Mouse (Mus musculus) stomach, embryonic 15.5 days (tissue): ENCODE measurements around the gene Exoc4. TPM values are rescaled to one million over a fixed set of nuclear protein-coding genes. Genes with fewer than 3 reads are reported as not detected.

Experiments
- ATAC-seq: fragments of 200-750 bp; cut with Nextera tagmentation; 2 replicates; pipeline ENCODE4 v1.8.0; 2017; ENCODE audit warnings: low read depth, moderate number of reproducible peaks, moderate TSS enrichment; ENCODE audit not compliant: insufficient read depth, low FRiP score
- H3K27ac ChIP-seq: fragments of 300-500 bp; sonication (generic); 2 replicates; pipeline ENCODE4 v1.5.1; 2015; ENCODE audit warnings: mild to moderate bottlenecking, inconsistent platforms
- H3K27me3 ChIP-seq: fragments of 300-500 bp; sonication (generic); replicated peaks from 2 replicates; pipeline ENCODE4 v1.6.1; 2015; ENCODE audit warnings: inconsistent platforms
- H3K36me3 ChIP-seq: fragments of 300-500 bp; sonication (generic); 2 replicates; pipeline ENCODE4 v1.6.1; 2015; ENCODE audit warnings: inconsistent platforms
- H3K4me1 ChIP-seq: fragments of 300-500 bp; sonication (generic); 2 replicates; pipeline ENCODE4 v1.6.1; 2015; ENCODE audit warnings: inconsistent platforms
- H3K4me2 ChIP-seq: fragments of 300-500 bp; sonication (generic); 2 replicates; pipeline ENCODE4 v1.6.1; 2015; ENCODE audit warnings: mild to moderate bottlenecking, inconsistent platforms
- H3K4me3 ChIP-seq: fragments of 300-500 bp; sonication (generic); replicated peaks from 2 replicates; pipeline ENCODE4 v1.5.1; 2015; ENCODE audit warnings: inconsistent platforms
- H3K9ac ChIP-seq: fragments of 300-500 bp; sonication (generic); 2 replicates; pipeline ENCODE4 v1.6.1; 2015; ENCODE audit warnings: inconsistent platforms
- H3K9me3 ChIP-seq: fragments of 300-500 bp; sonication (generic); 2 replicates; pipeline ENCODE4 v1.6.1; 2016; ENCODE audit warnings: inconsistent platforms
- WGBS: fragments of 180-500 bp; shearing (Covaris S2); methylation state at CpG from one replicate; pipeline ENCODE4 v1.1.7; 2015; 5-methylcytosine and 5-hydroxymethylcytosine counted together
- polyA plus RNA-seq: library from polyadenylated mRNA; unstranded; fragments of >200 nt; fragmentation: Nextera tagmentation; extraction: Ambion mirVana; gene quantifications from 2 replicates; pipeline ENCODE4 v1.2.1, GENCODE M21; 2015

The Exoc4 gene
- polyA plus RNA-seq = 31.4 and 34.4 TPM in 2 replicates

GRCm38 (mm10) chr6:33248894-33249758 is at the start of gene Exoc4:
Gene Exoc4, plus strand, starts transcription at chr6:33249085.
- no peak within 1 kb of the TSS; the same call in 1 of the 2 replicates for H3K27ac ChIP-seq
- H3K27me3 ChIP-seq = no peaks in the 10 kb centered on the region
- H3K9me3 ChIP-seq = no peaks in the 10 kb centered on the region
- WGBS = 1% methylated on average over 32 of the region's 34 CpGs
- ATAC-seq = peak; percentile 100
- H3K36me3 ChIP-seq = no peaks in the 10 kb centered on the region
- H3K9ac ChIP-seq = peak within 1 kb of the TSS; percentile 65
- peak within 1 kb of the TSS; percentile 67 for H3K4me2 ChIP-seq
- H3K4me1 ChIP-seq = no peaks in the 10 kb centered on the region
- peak within 1 kb of the TSS; percentile 89 for H3K4me3 ChIP-seq

- WGBS = 89% methylated on average over 3 of the region's 3 CpGs
- no peak overlapping the region for H3K9ac ChIP-seq
- H3K9me3 ChIP-seq = no peaks in the 10 kb centered on the region
- H3K27ac ChIP-seq = no peak overlapping the region
- H3K36me3 ChIP-seq = no peaks in the 10 kb centered on the region
- no peak for ATAC-seq
- no peaks in the 10 kb centered on the region for H3K4me1 ChIP-seq
- H3K4me2 ChIP-seq = no peak overlapping the region
- no peaks in the 10 kb centered on the region for H3K27me3 ChIP-seq
- H3K4me3 ChIP-seq = no peak overlapping the region
Observed at GRCm38 (mm10) chr6:33218780-33219179, 30.1 kb upstream of the Exoc4 start.

DNA sequence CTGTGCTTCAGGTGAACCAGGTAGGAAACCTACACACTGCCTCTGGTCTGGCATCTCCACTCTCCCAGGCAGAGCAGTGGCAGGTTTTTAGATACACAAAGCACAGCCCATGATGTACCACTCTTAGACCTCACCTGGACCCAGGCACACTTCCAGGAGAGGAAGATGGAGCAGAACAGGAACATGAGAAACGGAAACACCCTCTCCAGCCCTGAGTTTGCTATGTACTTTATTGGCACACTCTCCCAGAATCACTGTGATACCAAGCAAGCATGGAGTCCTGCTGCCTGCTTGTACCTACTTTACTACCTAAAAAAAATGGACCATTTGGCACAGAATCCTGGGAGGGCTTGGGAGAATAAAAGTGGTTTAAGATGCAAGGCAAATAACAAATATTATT is 22.2 kb upstream of the Exoc4 start:
- no peaks in the 10 kb centered on the region for H3K27me3 ChIP-seq
- WGBS = 77% methylated on average over 1 of the region's 1 CpGs
- H3K4me1 ChIP-seq = no peaks in the 10 kb centered on the region
- no peaks in the 10 kb centered on the region for H3K36me3 ChIP-seq
- H3K4me2 ChIP-seq = no peak overlapping the region
- ATAC-seq = no peak
- H3K9me3 ChIP-seq = no peaks in the 10 kb centered on the region
- H3K4me3 ChIP-seq = no peak overlapping the region
- no peak overlapping the region for H3K27ac ChIP-seq
- H3K9ac ChIP-seq = no peak overlapping the region

DNA sequence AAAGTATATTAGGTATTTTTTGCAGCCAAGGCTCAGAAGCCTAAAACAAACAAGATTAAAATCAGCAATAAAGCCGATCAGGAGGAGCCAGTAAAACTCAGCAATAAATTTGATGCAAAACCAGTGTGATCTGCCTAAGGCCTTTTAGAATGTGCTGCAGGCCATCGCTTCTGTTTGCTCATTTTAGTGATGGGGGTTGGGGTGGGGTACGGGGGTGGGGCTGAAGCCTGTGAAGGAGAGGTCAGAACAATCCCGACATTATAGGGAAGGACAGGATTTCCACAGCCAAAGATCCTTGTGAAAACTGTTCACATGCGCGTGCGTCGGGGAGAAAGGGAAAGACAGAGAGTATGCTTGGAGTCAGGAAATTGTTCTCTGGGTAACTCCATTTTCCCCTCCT is 21.5 kb upstream of the Exoc4 start:
- no peaks in the 10 kb centered on the region for H3K36me3 ChIP-seq
- no peaks in the 10 kb centered on the region for H3K4me1 ChIP-seq
- H3K9ac ChIP-seq = no peak overlapping the region
- peak overlapping the region; percentile 13; the same call in 1 of the 2 replicates for H3K4me2 ChIP-seq
- no peaks in the 10 kb centered on the region for H3K9me3 ChIP-seq
- no peak for ATAC-seq
- H3K4me3 ChIP-seq = no peak overlapping the region
- H3K27ac ChIP-seq = no peak overlapping the region
- 49% methylated on average over 8 of the region's 8 CpGs for WGBS
- H3K27me3 ChIP-seq = no peaks in the 10 kb centered on the region

DNA sequence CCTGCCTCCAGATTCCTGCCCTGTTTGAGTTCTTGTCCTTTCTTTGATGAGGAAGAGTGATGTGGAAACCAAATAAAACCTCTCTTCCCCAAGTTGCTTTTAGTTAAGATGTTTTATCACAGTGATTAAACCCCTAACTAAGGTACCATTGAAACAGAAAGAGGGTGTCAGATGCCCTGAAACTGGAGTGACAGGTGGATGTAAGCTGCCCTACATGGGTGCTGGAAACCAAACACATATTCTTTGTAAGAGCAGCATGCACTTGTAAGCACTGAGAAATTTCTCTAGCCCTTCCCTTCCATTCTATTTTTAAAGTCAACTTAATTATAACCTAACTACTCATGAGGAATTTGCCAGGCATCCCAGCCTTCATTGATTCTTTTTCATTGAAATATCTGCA is 7.6 kb upstream of the Exoc4 start:
- Histone ChIP-seq H3K4me3 (no peak overlapping the region), H3K4me2 (no peak overlapping the region), H3K9ac (no peak overlapping the region), H3K27me3 (no peaks in the 10 kb centered on the region), H3K9me3 (no peaks in the 10 kb centered on the region), H3K27ac (no peak overlapping the region), H3K4me1 (no peaks in the 10 kb centered on the region), H3K36me3 (no peaks in the 10 kb centered on the region)
- no peak for ATAC-seq

DNA sequence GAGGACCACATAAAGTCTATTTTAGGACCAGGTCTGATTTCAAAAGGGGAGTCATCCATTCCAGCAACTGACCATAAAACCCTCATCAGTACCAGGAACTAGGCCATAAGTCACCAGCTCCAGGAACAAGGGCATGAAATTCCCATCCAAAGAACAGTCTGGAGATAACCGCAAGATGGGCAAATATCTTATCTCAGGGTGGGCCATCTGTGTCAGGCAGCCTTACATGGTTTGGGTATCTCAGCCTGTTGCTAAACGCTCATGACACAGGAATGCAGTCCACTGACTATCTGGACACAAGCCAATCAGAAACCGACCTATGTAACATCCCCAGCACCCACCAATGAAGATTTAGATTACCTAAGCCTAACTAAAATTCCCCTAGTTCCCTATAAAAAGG is 4.3 kb upstream of the Exoc4 start:
- 74% methylated on average over 3 of the region's 3 CpGs for WGBS
- Histone ChIP-seq H3K27ac (no peak overlapping the region), H3K4me2 (no peak overlapping the region), H3K9ac (no peak overlapping the region), H3K36me3 (no peaks in the 10 kb centered on the region), H3K27me3 (no peaks in the 10 kb centered on the region), H3K4me1 (no peaks in the 10 kb centered on the region), H3K4me3 (no peak overlapping the region), H3K9me3 (no peaks in the 10 kb centered on the region)
- no peak for ATAC-seq

GRCm38 (mm10) chr6:33247146-33247545 is 1.7 kb upstream of the Exoc4 start:
- Histone ChIP-seq H3K4me1 (no peaks in the 10 kb centered on the region), H3K27me3 (no peaks in the 10 kb centered on the region), H3K27ac (no peak overlapping the region), H3K9ac (no peak overlapping the region), H3K36me3 (no peaks in the 10 kb centered on the region), H3K4me3 (no peak overlapping the region), H3K9me3 (no peaks in the 10 kb centered on the region), H3K4me2 (no peak overlapping the region)
- ATAC-seq = no peak
- 87% methylated on average over 5 of the region's 5 CpGs for WGBS

GRCm38 (mm10) chr6:33247576-33248355 is 1.1 kb upstream of the Exoc4 start:
- no peaks in the 10 kb centered on the region for H3K4me1 ChIP-seq
- no peak overlapping the region for H3K4me3 ChIP-seq
- H3K9ac ChIP-seq = no peak overlapping the region
- no peaks in the 10 kb centered on the region for H3K27me3 ChIP-seq
- no peaks in the 10 kb centered on the region for H3K9me3 ChIP-seq
- no peaks in the 10 kb centered on the region for H3K36me3 ChIP-seq
- no peak overlapping the region for H3K4me2 ChIP-seq
- H3K27ac ChIP-seq = no peak overlapping the region
- no peak for ATAC-seq
- WGBS = 85% methylated on average over 23 of the region's 23 CpGs

- Histone ChIP-seq H3K4me1 (no peaks in the 10 kb centered on the region), H3K9ac (no peak overlapping the region), H3K4me3 (no peak overlapping the region), H3K27ac (no peak overlapping the region), H3K36me3 (no peaks in the 10 kb centered on the region), H3K27me3 (no peaks in the 10 kb centered on the region), H3K4me2 (no peak overlapping the region), H3K9me3 (no peaks in the 10 kb centered on the region)
- WGBS = 83% methylated on average over 4 of the region's 4 CpGs
- ATAC-seq = no peak
Observed at GRCm38 (mm10) chr6:33256638-33257037, 7.8 kb downstream of the Exoc4 start.

DNA sequence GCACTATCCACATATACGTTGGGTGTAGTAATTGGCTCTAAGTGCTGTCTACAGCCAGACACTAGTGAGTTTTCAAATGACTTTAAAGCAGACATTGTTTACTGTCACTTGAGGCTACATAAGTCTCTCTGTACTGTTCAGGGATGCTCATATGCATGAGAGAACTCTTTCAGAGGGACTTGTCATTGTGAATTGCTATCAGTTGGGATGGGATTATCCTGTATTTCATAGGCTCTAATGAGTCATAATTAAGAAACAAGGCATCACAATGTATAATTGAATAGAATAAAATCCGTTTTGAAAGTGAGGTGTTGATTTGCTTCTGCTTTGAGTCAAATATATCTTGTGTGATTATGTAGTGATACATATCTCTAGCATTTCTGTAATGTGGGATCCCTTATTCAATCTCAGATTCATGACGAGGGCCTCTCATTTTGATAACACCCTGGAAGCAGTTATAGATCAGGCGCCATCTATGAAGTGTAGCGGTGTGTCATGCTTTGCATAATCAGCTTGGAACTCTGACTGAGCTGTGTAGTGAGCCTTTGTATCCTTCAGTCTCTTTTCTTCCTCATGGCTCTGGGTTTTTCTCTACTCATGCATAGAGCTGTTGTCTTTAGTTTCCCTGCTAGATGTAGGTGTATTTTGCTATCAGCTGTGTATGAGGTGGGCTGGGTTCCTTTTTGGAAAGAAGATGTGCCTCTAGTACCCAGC is 8.3 kb downstream of the Exoc4 start:
- Histone ChIP-seq H3K27ac (no peak overlapping the region), H3K4me2 (no peak overlapping the region), H3K4me1 (no peaks in the 10 kb centered on the region), H3K36me3 (no peaks in the 10 kb centered on the region), H3K27me3 (no peaks in the 10 kb centered on the region), H3K9ac (no peak overlapping the region), H3K4me3 (no peak overlapping the region), H3K9me3 (no peaks in the 10 kb centered on the region)
- 81% methylated on average over 5 of the region's 5 CpGs for WGBS
- ATAC-seq = no peak

DNA sequence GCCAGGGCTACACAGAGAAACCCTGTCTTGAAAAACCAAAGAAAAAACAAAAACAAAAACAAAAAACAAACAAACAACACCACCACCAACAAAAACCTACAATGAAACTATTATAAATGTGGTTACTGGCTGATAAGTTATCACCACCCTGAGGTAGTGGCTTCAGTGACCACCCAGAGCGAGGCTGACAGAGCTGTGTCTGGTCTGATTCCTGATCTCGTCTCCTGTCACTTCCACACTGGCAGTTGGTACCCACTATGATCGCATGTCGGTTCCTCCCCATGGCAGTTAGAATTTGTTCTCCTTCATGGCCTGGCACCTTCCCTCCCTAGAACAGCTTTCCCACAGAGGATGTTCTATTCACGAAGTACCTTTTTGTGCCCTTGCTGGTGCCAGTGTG is 11.0 kb downstream of the Exoc4 start:
- WGBS = 85% methylated on average over 5 of the region's 5 CpGs
- no peak overlapping the region for H3K4me3 ChIP-seq
- H3K9ac ChIP-seq = no peak overlapping the region
- H3K27me3 ChIP-seq = no peaks in the 10 kb centered on the region
- ATAC-seq = no peak
- no peak overlapping the region for H3K4me2 ChIP-seq
- no peaks in the 10 kb centered on the region for H3K36me3 ChIP-seq
- no peaks in the 10 kb centered on the region for H3K4me1 ChIP-seq
- H3K27ac ChIP-seq = no peak overlapping the region
- no peaks in the 10 kb centered on the region for H3K9me3 ChIP-seq

GRCm38 (mm10) chr6:33261606-33262005 is 12.7 kb downstream of the Exoc4 start:
- Histone ChIP-seq H3K9me3 (no peaks in the 10 kb centered on the region), H3K4me1 (no peaks in the 10 kb centered on the region), H3K36me3 (no peaks in the 10 kb centered on the region), H3K27me3 (no peaks in the 10 kb centered on the region), H3K4me2 (no peak overlapping the region), H3K4me3 (no peak overlapping the region), H3K9ac (no peak overlapping the region), H3K27ac (no peak overlapping the region)
- no peak for ATAC-seq
- 74% methylated on average over 3 of the region's 3 CpGs for WGBS
